Mouse (Mus musculus) CH12.LX (cell line): ENCODE results near the gene Med15. TPM values are rescaled to one million over a fixed set of nuclear protein-coding genes. Genes with fewer than 3 reads are reported as not detected.

Experiments
- DNase-seq: peaks from one replicate; pipeline ENCODE4 v3.0.0-alpha.2; 2013; ENCODE audit errors: extremely low read depth
- H3K27ac ChIP-seq: 2 replicates; pipeline ENCODE4 v1.5.1; 2012; ENCODE audit warnings: low read depth, mild to moderate bottlenecking, control low read depth, moderate library complexity; ENCODE audit not compliant: insufficient read depth
- H3K27me3 ChIP-seq: replicated peaks from 2 replicates; pipeline ENCODE3; 2012; ENCODE audit warnings: inconsistent platforms
- H3K36me3 ChIP-seq, 2 experiments: replicated peaks in 1 of 2; 2 replicates each; pipeline versions ENCODE3 to v1.6.1; 2012; ENCODE audit warnings: inconsistent platforms in 1 of 2, low read length in 1 of 2, mild to moderate bottlenecking in 1 of 2, mixed read lengths in 1 of 2, moderate library complexity in 1 of 2; ENCODE audit not compliant: control insufficient read depth in 1 of 2, insufficient read depth in 1 of 2
- H3K4me1 ChIP-seq, 2 experiments: 2 replicates each; pipeline ENCODE4 v1.6.1; 2012; ENCODE audit warnings: inconsistent platforms in 1 of 2, moderate library complexity in 1 of 2; ENCODE audit not compliant: insufficient read depth in 2 of 2, control insufficient read depth in 1 of 2
- H3K4me2 ChIP-seq: 2 replicates; pipeline ENCODE4 v1.6.1; 2012; ENCODE audit warnings: low read depth, mild to moderate bottlenecking, control low read depth; ENCODE audit not compliant: poor library complexity, insufficient read depth, severe bottlenecking
- H3K4me3 ChIP-seq, 3 experiments: fragments of 150-350 bp in 1 of 3; sonication (generic) in 1 of 3; replicated peaks in 1 of 3; 2 replicates each; pipeline versions ENCODE3 to v1.5.1; 2011 to 2012; ENCODE audit warnings: low read depth in 2 of 3, low read length in 2 of 3, mild to moderate bottlenecking in 2 of 3, moderate library complexity in 2 of 3, control low read depth in 1 of 3, improper control_type of control experiment in 1 of 3, inconsistent platforms in 1 of 3, mixed read lengths in 1 of 3; ENCODE audit not compliant: poor library complexity in 1 of 3
- H3K79me2 ChIP-seq: replicated peaks from 2 replicates; pipeline ENCODE4 v1.6.1; 2012; ENCODE audit warnings: mild to moderate bottlenecking, moderate library complexity; ENCODE audit not compliant: control insufficient read depth, poor library complexity, insufficient read depth, severe bottlenecking; ENCODE audit errors: extremely low read depth
- H3K9ac ChIP-seq: 2 replicates; pipeline ENCODE4 v1.6.1; 2012; ENCODE audit warnings: low read depth, mild to moderate bottlenecking, control low read depth, moderate library complexity; ENCODE audit not compliant: insufficient read depth
- H3K9me3 ChIP-seq: replicated peaks from 2 replicates; pipeline ENCODE3; 2012; ENCODE audit warnings: low read length, inconsistent platforms, mixed read lengths
- BHLHE40 ChIP-seq: IDR thresholded peaks from 2 replicates; pipeline ENCODE4 v1.6.1; 2011; ENCODE audit warnings: mild to moderate bottlenecking, low read depth, low read length, improper control_type of control experiment
- CHD2 ChIP-seq: IDR thresholded peaks from 2 replicates; pipeline ENCODE4 v1.6.1; 2011; ENCODE audit warnings: low read length, improper control_type of control experiment
- CTCF ChIP-seq, 2 experiments: IDR thresholded peaks in 1 of 2; conservative IDR thresholded peaks in 1 of 2; 2 replicates each; pipeline ENCODE4 v1.5.1; 2011 to 2012; ENCODE audit warnings: low read depth in 2 of 2, low read length in 2 of 2, improper control_type of control experiment in 1 of 2, inconsistent platforms in 1 of 2, mild to moderate bottlenecking in 1 of 2, moderate library complexity in 1 of 2
- E2F4 ChIP-seq: IDR thresholded peaks from 2 replicates; pipeline ENCODE4 v1.6.1; 2011; ENCODE audit warnings: low read depth, low read length, improper control_type of control experiment; ENCODE audit not compliant: insufficient replicate concordance
- ELF1 ChIP-seq: IDR thresholded peaks from 2 replicates; pipeline ENCODE4 v1.6.1; 2014; ENCODE audit warnings: low read depth, mild to moderate bottlenecking, inconsistent platforms, low read length, improper control_type of control experiment
- ETS1 ChIP-seq: conservative IDR thresholded peaks from 2 replicates; pipeline ENCODE4 v1.6.1; 2012; ENCODE audit warnings: low read depth, mild to moderate bottlenecking, inconsistent platforms, low read length, improper control_type of control experiment, moderate library complexity
- GABPA ChIP-seq: IDR thresholded peaks from 2 replicates; pipeline ENCODE4 v1.6.1; 2012; ENCODE audit warnings: low read depth, low read length, improper control_type of control experiment, inconsistent platforms; ENCODE audit not compliant: insufficient replicate concordance
- HCFC1 ChIP-seq: IDR thresholded peaks from 2 replicates; pipeline ENCODE4 v1.6.1; 2012; ENCODE audit warnings: low read depth, mild to moderate bottlenecking, inconsistent platforms, low read length, improper control_type of control experiment
- IRF4 ChIP-seq: IDR thresholded peaks from 2 replicates; pipeline ENCODE4 v1.6.1; 2014; ENCODE audit warnings: low read depth, mild to moderate bottlenecking, inconsistent platforms, low read length, improper control_type of control experiment
- JUN ChIP-seq: IDR thresholded peaks from 2 replicates; pipeline ENCODE4 v1.6.1; 2011; ENCODE audit warnings: low read depth, mild to moderate bottlenecking, low read length, improper control_type of control experiment, moderate library complexity; ENCODE audit not compliant: insufficient read depth
- JUND ChIP-seq: conservative IDR thresholded peaks from 2 replicates; pipeline ENCODE4 v1.6.1; 2011; ENCODE audit warnings: low read depth, low read length, improper control_type of control experiment
- MAX ChIP-seq: IDR thresholded peaks from 2 replicates; pipeline ENCODE4 v1.6.1; 2011; ENCODE audit warnings: low read length, improper control_type of control experiment
- MAZ ChIP-seq: IDR thresholded peaks from 2 replicates; pipeline ENCODE4 v1.6.1; 2012; ENCODE audit warnings: low read depth, mild to moderate bottlenecking, inconsistent platforms, low read length, improper control_type of control experiment, moderate library complexity
- MEF2A ChIP-seq: IDR thresholded peaks from 2 replicates; pipeline ENCODE4 v1.6.1; 2014; ENCODE audit warnings: low read depth, mild to moderate bottlenecking, inconsistent platforms, low read length, improper control_type of control experiment, borderline replicate concordance
- MXI1 ChIP-seq: IDR thresholded peaks from 2 replicates; pipeline ENCODE4 v1.6.1; 2011; ENCODE audit warnings: mild to moderate bottlenecking, low read depth, low read length, improper control_type of control experiment
- MYC ChIP-seq: IDR thresholded peaks from 2 replicates; pipeline ENCODE4 v1.6.1; 2011; ENCODE audit warnings: low read depth, mild to moderate bottlenecking, improper control_type of control experiment, low read length
- NRF1 ChIP-seq: IDR thresholded peaks from 2 replicates; pipeline ENCODE4 v1.6.1; 2014; ENCODE audit warnings: low read depth, mild to moderate bottlenecking, inconsistent platforms, low read length, improper control_type of control experiment, moderate library complexity
- POLR2A ChIP-seq: IDR thresholded peaks from 2 replicates; pipeline ENCODE4 v1.6.1; 2011; ENCODE audit warnings: low read depth, mild to moderate bottlenecking, improper control_type of control experiment, low read length
- POLR2AphosphoS2 ChIP-seq: IDR thresholded peaks from 2 replicates; pipeline ENCODE4 v1.6.1; 2011; ENCODE audit warnings: low read depth, low read length, improper control_type of control experiment
- RCOR1 ChIP-seq: conservative IDR thresholded peaks from 2 replicates; pipeline ENCODE4 v1.6.1; 2012; ENCODE audit warnings: low read depth, mild to moderate bottlenecking, inconsistent platforms, low read length, improper control_type of control experiment
- TCF12 ChIP-seq: IDR thresholded peaks from 2 replicates; pipeline ENCODE4 v1.6.1; 2014; ENCODE audit warnings: low read depth, mild to moderate bottlenecking, inconsistent platforms, low read length, improper control_type of control experiment
- UBTF ChIP-seq: IDR thresholded peaks from 2 replicates; pipeline ENCODE4 v1.6.1; 2012; ENCODE audit warnings: low read depth, mild to moderate bottlenecking, inconsistent platforms, low read length, improper control_type of control experiment, moderate library complexity
- USF1 ChIP-seq: IDR thresholded peaks from 2 replicates; pipeline ENCODE4 v1.6.1; 2014; ENCODE audit warnings: low read depth, mild to moderate bottlenecking, inconsistent platforms, low read length, improper control_type of control experiment
- USF2 ChIP-seq: conservative IDR thresholded peaks from 2 replicates; pipeline ENCODE4 v1.6.1; 2011; ENCODE audit warnings: low read depth, low read length, improper control_type of control experiment
- ZC3H11A ChIP-seq: IDR thresholded peaks from 2 replicates; pipeline ENCODE4 v1.6.1; 2012; ENCODE audit warnings: low read depth, mild to moderate bottlenecking, inconsistent platforms, low read length, improper control_type of control experiment
- ZKSCAN1 ChIP-seq: IDR thresholded peaks from 2 replicates; pipeline ENCODE4 v1.6.1; 2012; ENCODE audit warnings: low read depth, inconsistent platforms, low read length, improper control_type of control experiment, borderline replicate concordance
- ZMIZ1 ChIP-seq: IDR thresholded peaks from 2 replicates; pipeline ENCODE4 v1.6.1; 2012; ENCODE audit warnings: low read depth, mild to moderate bottlenecking, inconsistent platforms, low read length, improper control_type of control experiment
- ZNF384 ChIP-seq: IDR thresholded peaks from 2 replicates; pipeline ENCODE4 v1.6.1; 2012; ENCODE audit warnings: low read depth, low read length, improper control_type of control experiment, inconsistent platforms
- dilution Hi-C: fragments of 300-500 bp; cut with MboI; formaldehyde crosslinking; loops from 2 replicates; pipeline ENCODE4 v1.14.3; 2020; ENCODE audit warnings: low sequenced_read_pairs; ENCODE audit not compliant: extremely low pct_unique_long_range_greater_than_20kb, extremely low pct_ligation_motif_present
- in situ Hi-C: fragments of 300-500 bp; cut with MboI; formaldehyde crosslinking; loops from 3 replicates; pipeline ENCODE4 v1.14.3; 2019; ENCODE audit warnings: low sequenced_read_pairs, low pct_ligation_motif_present, low pct_unique_long_range_greater_than_20kb, mixed read lengths
- polyA plus RNA-seq: library from polyadenylated mRNA; unstranded; fragments of >175 nt; gene quantifications from 2 replicates; pipeline ENCODE4 v1.2.1, GENCODE M21; 2012; ENCODE audit warnings: low read depth; ENCODE audit not compliant: insufficient read length
- total RNA-seq, 2 experiments: library from RNA; depleted of rRNA; stranded (reverse); fragments of 300-350 nt in 1 of 2; fragments of >200 nt in 1 of 2; gene quantifications; 2 replicates each; pipeline ENCODE4 v1.2.3; 2012 to 2014

The Med15 gene
- total and polyA plus RNA-seq, 3 experiments = 20.1 to 78.1 (median 42.6) TPM

DNA sequence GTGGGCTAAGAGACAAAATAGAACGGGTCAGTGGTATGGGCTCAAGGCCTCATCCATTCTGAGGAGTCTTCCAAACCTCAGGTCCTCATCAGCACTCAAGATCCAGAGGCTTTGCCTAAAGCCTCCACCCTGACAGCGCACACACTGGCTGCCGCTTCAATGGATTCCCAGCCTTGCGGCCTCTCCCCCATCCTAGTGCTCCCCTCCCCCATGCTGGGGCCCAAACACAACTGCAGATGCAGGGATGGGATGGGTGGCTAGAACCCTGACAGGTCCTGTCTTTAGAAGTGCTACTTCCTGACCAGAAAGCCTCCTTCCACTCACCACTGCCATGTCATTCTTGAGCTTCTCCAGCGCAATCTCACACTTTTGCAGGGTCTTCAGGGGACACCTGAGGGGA lies 79.1 kb downstream of the Med15 start:
- H3K79me2 ChIP-seq = no peaks in the 10 kb centered on the region
- peaks cover 85 to 99% of the 10 kb centered on the region in 2 experiments for H3K36me3 ChIP-seq
- no peaks in the 10 kb centered on the region for H3K27me3 ChIP-seq
- no peak overlapping the region for H3K4me2 ChIP-seq
- H3K27ac ChIP-seq = no peak overlapping the region
- H3K9ac ChIP-seq = no peak overlapping the region
- DNase-seq = no peak
- dilution Hi-C loops (no loop called here), in situ Hi-C loops (no loop called here)
- peaks cover 0 to 3% of the 10 kb centered on the region in 2 experiments; a peak in 1 of 4 replicates for H3K4me1 ChIP-seq
- TF ChIP-seq ZC3H11A (no peak), ZMIZ1 (no peak), GABPA (no peak), ZKSCAN1 (no peak), POLR2A (no peak; the same call in 1 of the 2 replicates), ZNF384 (no peak), ETS1 (no peak), MYC (no peak), HCFC1 (no peak), TCF12 (no peak), CHD2 (no peak), RCOR1 (no peak), MAX (no peak), MEF2A (no peak), POLR2AphosphoS2 (no peak), USF2 (no peak), UBTF (no peak), JUND (no peak), JUN (no peak), IRF4 (no peak)
- no peaks in the 10 kb centered on the region for H3K9me3 ChIP-seq
- H3K4me3 ChIP-seq = no peak overlapping the region

DNA sequence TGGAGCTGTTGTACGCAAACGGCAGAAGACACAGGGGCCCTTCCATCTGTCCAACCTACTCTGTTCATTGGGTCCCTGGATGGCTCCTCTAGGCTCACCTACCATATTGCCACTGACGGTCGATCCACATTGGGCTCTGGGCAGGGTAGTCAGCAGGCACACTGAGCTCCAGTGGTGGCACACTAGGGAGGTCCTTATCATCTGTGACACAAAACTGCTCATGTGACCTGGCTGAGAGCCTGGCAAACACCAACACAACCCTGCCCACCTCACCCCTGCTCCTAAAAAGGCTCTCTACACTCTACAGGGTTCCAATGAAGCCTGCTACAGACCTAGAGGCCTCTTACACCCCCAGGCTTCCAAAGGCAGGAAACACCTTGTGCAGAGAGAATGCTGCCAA lies 80.1 kb downstream of the Med15 start:
- no peaks in the 10 kb centered on the region for H3K9me3 ChIP-seq
- in situ Hi-C loops (no loop called here), dilution Hi-C loops (no loop called here)
- H3K4me1 ChIP-seq = peaks cover 0 to 3% of the 10 kb centered on the region in 2 experiments; a peak in 1 of 4 replicates
- peaks cover 82 to 99% of the 10 kb centered on the region in 2 experiments for H3K36me3 ChIP-seq
- DNase-seq = no peak
- no peaks in the 10 kb centered on the region for H3K27me3 ChIP-seq
- no peak overlapping the region for H3K27ac ChIP-seq
- TF ChIP-seq JUND (no peak), USF2 (no peak), BHLHE40 (no peak), IRF4 (no peak), HCFC1 (no peak), E2F4 (no peak), TCF12 (no peak), MAZ (no peak), ZNF384 (no peak), ELF1 (no peak), USF1 (no peak), CTCF (conservative IDR thresholded peaks at IDR 0.05 in 1 of 2, IDR thresholded peaks at IDR 0.05 in 1 of 2; ENCODE audit: low read depth in 2 of 2, low read length in 2 of 2) (no peak), NRF1 (no peak), UBTF (no peak), MYC (no peak), RCOR1 (no peak), MXI1 (no peak)
- no peak overlapping the region for H3K4me2 ChIP-seq
- no peaks in the 10 kb centered on the region for H3K79me2 ChIP-seq
- H3K4me3 ChIP-seq = no peak overlapping the region
- H3K9ac ChIP-seq = no peak overlapping the region
